Mouse (Mus musculus): Measurements from ENCODE around the gene Tns4. TPM values are rescaled to one million over a fixed set of nuclear protein-coding genes. Genes with fewer than 3 reads are reported as not detected.

Tns4 gene
- polyA plus RNA-seq, 1 experiment from 2014 or later: 0.16 TPM

DNA sequence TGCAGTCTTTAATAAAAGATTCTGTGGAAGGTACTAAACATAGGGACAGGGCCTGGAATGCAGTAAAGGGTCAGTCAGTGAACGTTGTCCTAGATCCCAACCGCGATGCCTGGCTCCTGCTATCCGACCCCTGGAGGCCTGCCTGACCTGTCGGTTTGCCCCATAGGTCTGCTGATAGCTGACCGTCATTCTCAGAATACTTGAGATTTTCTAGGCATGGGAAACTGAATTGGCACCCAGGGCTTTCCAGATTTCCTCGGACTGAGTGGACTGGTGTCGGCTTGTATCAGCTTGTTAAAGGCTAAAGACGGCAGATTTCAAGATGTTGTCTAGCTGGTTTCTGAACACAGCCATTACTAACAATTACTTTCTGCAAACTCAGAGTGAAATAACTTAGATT is 4.7 kb downstream of the Tns4 start:
- no peaks in the 10 kb centered on the region for H3K9me3 ChIP-seq (ENCODE audit: control insufficient read depth, low read length)
- H3K4me1 ChIP-seq (ENCODE audit: control insufficient read depth, insufficient read depth, low read depth, low read length): no peaks in the 10 kb centered on the region
- no peak overlapping the region for H3K9ac ChIP-seq (ENCODE audit: low read depth, low read length)
- H3K4me3 ChIP-seq (ENCODE audit: low read length): no peak overlapping the region
- no peaks in the 10 kb centered on the region for H3K36me3 ChIP-seq (ENCODE audit: control insufficient read depth, insufficient read depth, low read length)
- no peaks in the 10 kb centered on the region for H3K27me3 ChIP-seq (replicated peaks; ENCODE audit: control insufficient read depth, insufficient read depth, low read length)
- no peak overlapping the region for H3K27ac ChIP-seq (ENCODE audit: low read depth, low read length)
- no peak for ATAC-seq
- H3K4me2 ChIP-seq (ENCODE audit: low read length): no peak overlapping the region
- 82% methylated on average over 9 of the region's 9 CpGs for WGBS

DNA sequence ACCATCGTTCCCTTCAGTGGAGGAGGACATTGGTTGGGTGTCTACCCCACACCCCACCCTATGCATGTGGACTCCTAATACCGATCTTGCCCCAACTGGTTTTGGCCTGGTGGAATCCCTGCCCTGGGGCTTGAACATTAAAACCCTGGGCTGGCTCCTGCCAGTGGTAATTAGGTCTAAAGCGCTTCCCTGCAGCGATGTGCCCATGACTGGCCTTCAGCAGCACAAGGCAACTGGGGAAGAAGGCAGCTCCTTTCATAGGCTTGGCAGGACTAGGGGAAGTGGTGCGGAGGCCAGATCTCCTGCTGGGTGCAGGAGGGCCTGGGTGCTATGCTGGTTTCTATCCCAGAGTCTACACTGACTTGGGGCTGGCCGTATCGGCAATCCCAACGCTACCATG is 5.6 kb downstream of the Tns4 start:
- no peaks in the 10 kb centered on the region for H3K9me3 ChIP-seq (ENCODE audit: control insufficient read depth, low read length)
- H3K4me1 ChIP-seq (ENCODE audit: control insufficient read depth, insufficient read depth, low read depth, low read length): no peaks in the 10 kb centered on the region
- H3K4me3 ChIP-seq (ENCODE audit: low read length): no peak overlapping the region
- no peak for ATAC-seq
- no peak overlapping the region for H3K4me2 ChIP-seq (ENCODE audit: low read length)
- 88% methylated on average over 8 of the region's 8 CpGs for WGBS
- no peak overlapping the region for H3K9ac ChIP-seq (ENCODE audit: low read depth, low read length)
- H3K27ac ChIP-seq (ENCODE audit: low read depth, low read length): no peak overlapping the region
- no peaks in the 10 kb centered on the region for H3K27me3 ChIP-seq (replicated peaks; ENCODE audit: control insufficient read depth, insufficient read depth, low read length)
- no peaks in the 10 kb centered on the region for H3K36me3 ChIP-seq (ENCODE audit: control insufficient read depth, insufficient read depth, low read length)

DNA sequence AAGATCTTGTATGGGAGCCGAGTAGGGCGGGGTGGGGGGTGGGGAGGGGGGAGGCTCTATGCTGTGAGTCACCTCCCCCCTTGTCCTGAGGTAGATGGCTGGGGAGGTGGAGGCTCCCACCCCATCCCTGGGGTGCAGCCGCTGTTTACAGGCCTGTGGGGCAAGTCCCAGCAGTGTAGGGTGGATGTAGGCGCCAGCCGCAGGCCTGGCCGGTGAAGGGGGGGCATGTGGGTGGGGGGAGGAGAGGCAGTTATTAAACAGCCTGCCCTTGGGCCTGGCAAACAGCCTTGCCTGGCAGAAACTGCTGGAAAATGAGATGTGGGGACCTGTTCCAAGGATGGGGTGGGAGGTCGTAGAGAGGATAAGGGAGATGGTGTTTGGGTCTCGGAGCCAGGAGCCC is 7.0 kb downstream of the Tns4 start:
- H3K36me3 ChIP-seq (ENCODE audit: control insufficient read depth, insufficient read depth, low read length): no peaks in the 10 kb centered on the region
- H3K9ac ChIP-seq (ENCODE audit: low read depth, low read length): no peak overlapping the region
- ATAC-seq: no peak
- H3K9me3 ChIP-seq (ENCODE audit: control insufficient read depth, low read length): no peaks in the 10 kb centered on the region
- H3K4me1 ChIP-seq (ENCODE audit: control insufficient read depth, insufficient read depth, low read depth, low read length): no peaks in the 10 kb centered on the region
- no peak overlapping the region for H3K4me3 ChIP-seq (ENCODE audit: low read length)
- no peak overlapping the region for H3K4me2 ChIP-seq (ENCODE audit: low read length)
- 67% methylated on average over 8 of the region's 8 CpGs for WGBS
- H3K27ac ChIP-seq (ENCODE audit: low read depth, low read length): no peak overlapping the region
- H3K27me3 ChIP-seq (replicated peaks; ENCODE audit: control insufficient read depth, insufficient read depth, low read length): no peaks in the 10 kb centered on the region

DNA sequence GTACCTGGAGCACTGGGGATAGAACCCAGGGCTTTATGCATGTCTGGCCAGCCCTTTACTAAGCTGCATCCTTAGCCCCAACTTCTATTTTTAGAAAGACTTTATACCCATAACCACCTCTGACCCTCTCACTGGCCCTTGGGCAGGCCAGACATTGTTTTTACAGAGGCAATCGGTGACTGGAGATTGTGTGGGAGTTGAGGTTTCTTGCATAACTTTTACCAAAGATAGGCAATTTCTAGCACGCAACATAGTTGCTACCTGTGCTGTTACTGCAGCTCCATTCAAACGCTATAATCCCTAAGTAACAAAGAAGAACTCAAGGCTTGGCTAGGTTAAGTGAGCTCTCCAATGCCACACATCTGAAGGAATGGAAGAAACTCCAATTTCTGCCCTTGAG is 7.5 kb downstream of the Tns4 start:
- no peaks in the 10 kb centered on the region for H3K27me3 ChIP-seq (replicated peaks; ENCODE audit: control insufficient read depth, insufficient read depth, low read length)
- H3K36me3 ChIP-seq (ENCODE audit: control insufficient read depth, insufficient read depth, low read length): no peaks in the 10 kb centered on the region
- ATAC-seq: no peak
- H3K9me3 ChIP-seq (ENCODE audit: control insufficient read depth, low read length): no peaks in the 10 kb centered on the region
- no peak overlapping the region for H3K4me3 ChIP-seq (ENCODE audit: low read length)
- no peak overlapping the region for H3K27ac ChIP-seq (ENCODE audit: low read depth, low read length)
- H3K9ac ChIP-seq (ENCODE audit: low read depth, low read length): no peak overlapping the region
- H3K4me2 ChIP-seq (ENCODE audit: low read length): no peak overlapping the region
- H3K4me1 ChIP-seq (ENCODE audit: control insufficient read depth, insufficient read depth, low read depth, low read length): no peaks in the 10 kb centered on the region
- 76% methylated on average over 3 of the region's 3 CpGs for WGBS

DNA sequence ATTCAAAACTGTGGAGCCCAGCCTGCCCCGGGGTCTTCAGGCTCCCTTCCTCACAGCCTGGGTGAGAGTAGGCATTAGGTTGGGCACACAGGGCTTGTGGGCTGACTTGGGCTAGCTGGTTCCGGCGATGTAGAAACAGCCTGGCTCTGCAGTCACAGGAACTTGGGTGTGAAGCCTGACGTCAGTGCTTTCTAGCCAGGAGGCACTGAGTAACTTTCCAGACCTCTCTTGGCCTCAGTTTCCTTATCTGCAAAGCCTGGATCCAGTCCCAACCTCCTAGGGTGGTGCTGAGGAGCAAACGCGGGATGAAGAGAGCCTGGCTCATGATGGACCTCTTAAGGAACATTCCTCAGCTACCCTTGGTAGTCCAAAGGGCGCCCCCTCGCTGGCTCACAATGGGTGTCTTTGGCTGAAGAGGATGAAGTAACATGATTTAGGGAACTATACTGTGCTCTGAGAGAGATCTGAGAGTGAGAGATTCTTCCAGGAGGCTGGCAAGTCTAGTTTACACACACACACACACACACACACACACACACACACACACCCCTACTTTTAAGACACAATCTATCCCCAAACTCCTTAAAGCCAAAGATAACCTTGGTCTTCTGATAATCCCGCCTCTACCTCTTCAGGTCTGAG is 8.1 kb downstream of the Tns4 start:
- Histone ChIP-seq H3K9ac (ENCODE audit: low read depth, low read length) (no peak overlapping the region), H3K27ac (ENCODE audit: low read depth, low read length) (no peak overlapping the region), H3K36me3 (ENCODE audit: control insufficient read depth, insufficient read depth, low read length) (no peaks in the 10 kb centered on the region), H3K4me2 (ENCODE audit: low read length) (no peak overlapping the region), H3K9me3 (ENCODE audit: control insufficient read depth, low read length) (no peaks in the 10 kb centered on the region), H3K27me3 (replicated peaks; ENCODE audit: control insufficient read depth, insufficient read depth, low read length) (no peaks in the 10 kb centered on the region), H3K4me1 (ENCODE audit: control insufficient read depth, insufficient read depth, low read depth, low read length) (no peaks in the 10 kb centered on the region), H3K4me3 (ENCODE audit: low read length) (no peak overlapping the region)
- WGBS: 88% methylated on average over 9 of the region's 9 CpGs
- no peak for ATAC-seq

DNA sequence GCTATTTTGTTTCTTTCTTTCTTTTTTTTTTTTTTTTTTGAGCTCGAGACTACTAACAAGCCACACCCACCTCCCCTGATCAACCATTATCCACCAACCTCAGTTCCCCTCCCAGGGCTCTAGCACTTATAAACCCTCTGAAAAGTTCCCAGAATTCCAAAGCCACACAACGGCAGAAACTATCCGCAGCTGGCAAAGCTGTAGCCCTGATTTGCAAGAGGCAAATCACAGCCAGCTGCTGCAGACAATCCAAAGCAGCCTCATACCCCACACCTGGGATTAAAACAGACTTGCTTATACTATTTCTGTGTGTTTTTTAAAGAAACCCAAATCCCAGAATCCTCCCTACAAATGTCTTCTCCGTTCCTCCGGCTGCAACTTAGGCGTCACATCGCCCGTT is 11.2 kb downstream of the Tns4 start:
- Histone ChIP-seq H3K4me1 (ENCODE audit: control insufficient read depth, insufficient read depth, low read depth, low read length) (no peaks in the 10 kb centered on the region), H3K4me3 (ENCODE audit: low read length) (no peak overlapping the region), H3K9ac (ENCODE audit: low read depth, low read length) (no peak overlapping the region), H3K9me3 (ENCODE audit: control insufficient read depth, low read length) (no peaks in the 10 kb centered on the region), H3K27ac (ENCODE audit: low read depth, low read length) (no peak overlapping the region), H3K4me2 (ENCODE audit: low read length) (no peak overlapping the region), H3K36me3 (ENCODE audit: control insufficient read depth, insufficient read depth, low read length) (no peaks in the 10 kb centered on the region), H3K27me3 (replicated peaks; ENCODE audit: control insufficient read depth, insufficient read depth, low read length) (no peaks in the 10 kb centered on the region)
- ATAC-seq: no peak
- WGBS: 85% methylated on average over 8 of the region's 8 CpGs

DNA sequence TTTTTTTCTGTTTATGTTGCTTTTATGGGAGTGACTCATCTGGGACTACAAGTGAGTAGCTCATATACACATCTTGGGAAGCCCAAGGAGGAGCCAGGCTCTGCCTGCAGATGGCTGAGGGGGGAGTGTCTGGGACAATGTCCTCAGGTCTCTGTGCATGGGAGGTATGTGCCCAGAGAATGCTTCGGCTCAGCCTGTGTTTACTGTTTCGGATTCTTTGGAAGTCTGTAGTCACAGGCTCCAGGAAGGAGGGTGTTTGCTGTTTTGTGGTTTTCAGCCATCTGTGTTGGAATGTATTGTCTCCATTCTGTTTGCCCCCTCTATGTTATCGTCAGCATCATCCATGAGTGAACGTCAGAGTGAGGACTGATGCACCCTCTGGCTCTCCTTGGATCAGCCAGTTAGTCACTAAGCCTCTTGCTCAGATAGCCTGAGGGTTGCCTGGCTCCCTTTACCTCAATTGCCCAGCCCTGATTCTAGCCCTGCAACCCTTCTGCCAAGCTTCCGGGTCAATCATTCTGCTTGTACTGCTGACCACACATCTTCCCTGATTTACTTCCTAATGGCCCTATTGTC is 12.3 kb downstream of the Tns4 start:
- H3K4me1 ChIP-seq (ENCODE audit: control insufficient read depth, insufficient read depth, low read depth, low read length): no peaks in the 10 kb centered on the region
- 69% methylated on average over 5 of the region's 5 CpGs for whole genome bisulfite sequencing
- ATAC-seq: no peak
- H3K4me3 ChIP-seq (ENCODE audit: low read length): no peak overlapping the region
- no peak overlapping the region for H3K4me2 ChIP-seq (ENCODE audit: low read length)
- H3K27ac ChIP-seq (ENCODE audit: low read depth, low read length): no peak overlapping the region
- H3K36me3 ChIP-seq (ENCODE audit: control insufficient read depth, insufficient read depth, low read length): no peaks in the 10 kb centered on the region
- no peak overlapping the region for H3K9ac ChIP-seq (ENCODE audit: low read depth, low read length)
- H3K9me3 ChIP-seq (ENCODE audit: control insufficient read depth, low read length): no peaks in the 10 kb centered on the region
- H3K27me3 ChIP-seq (replicated peaks; ENCODE audit: control insufficient read depth, insufficient read depth, low read length): no peaks in the 10 kb centered on the region

DNA sequence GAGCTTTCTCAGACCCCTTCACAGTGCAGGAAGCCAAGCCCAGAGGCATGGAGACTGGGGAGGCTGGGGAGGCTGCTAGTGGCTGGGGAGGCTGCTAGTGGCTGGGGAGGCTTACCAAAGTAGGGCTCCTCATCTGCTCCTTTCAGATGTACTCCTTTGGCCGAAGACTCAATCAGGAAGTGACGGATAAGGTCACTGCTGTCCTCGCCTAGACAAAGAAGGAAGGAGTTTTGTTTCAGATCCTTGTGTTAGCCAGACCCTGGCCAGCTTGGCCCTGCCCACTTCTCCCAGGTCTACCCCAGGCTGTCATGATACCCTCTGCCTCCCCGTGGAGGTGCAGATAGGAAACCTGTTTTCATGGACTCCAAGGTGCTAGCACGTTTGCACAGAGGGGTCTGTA is 15.3 kb downstream of the Tns4 start:
- no peak overlapping the region for H3K27ac ChIP-seq (ENCODE audit: low read depth, low read length)
- H3K4me1 ChIP-seq (ENCODE audit: control insufficient read depth, insufficient read depth, low read depth, low read length): no peaks in the 10 kb centered on the region
- H3K36me3 ChIP-seq (ENCODE audit: control insufficient read depth, insufficient read depth, low read length): no peaks in the 10 kb centered on the region
- WGBS: 74% methylated on average over 5 of the region's 5 CpGs
- H3K4me3 ChIP-seq (ENCODE audit: low read length): no peak overlapping the region
- no peak overlapping the region for H3K9ac ChIP-seq (ENCODE audit: low read depth, low read length)
- ATAC-seq: no peak
- H3K4me2 ChIP-seq (ENCODE audit: low read length): no peak overlapping the region
- no peaks in the 10 kb centered on the region for H3K27me3 ChIP-seq (replicated peaks; ENCODE audit: control insufficient read depth, insufficient read depth, low read length)
- no peaks in the 10 kb centered on the region for H3K9me3 ChIP-seq (ENCODE audit: control insufficient read depth, low read length)

DNA sequence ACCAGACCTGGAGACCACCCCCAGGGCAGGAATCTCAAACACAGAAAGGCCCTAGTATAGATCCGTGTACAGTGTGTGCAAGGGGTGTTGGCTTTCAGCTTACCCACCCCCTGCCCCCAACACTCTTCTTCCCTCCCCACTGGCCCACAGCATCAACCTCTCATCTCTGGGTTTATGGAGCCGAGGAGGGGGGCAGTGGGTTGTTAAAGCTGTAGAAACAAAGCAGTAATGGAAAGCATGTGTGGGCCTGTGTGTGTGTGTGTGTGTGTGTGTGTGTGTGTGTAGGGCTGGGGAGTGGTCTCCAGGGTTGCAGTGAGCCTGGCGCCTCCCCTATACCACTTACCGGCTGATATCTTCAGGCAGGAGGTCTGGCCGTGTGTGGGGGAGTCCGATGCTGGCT is 17.2 kb downstream of the Tns4 start:
- H3K4me2 ChIP-seq (ENCODE audit: low read length): no peak overlapping the region
- H3K9me3 ChIP-seq (ENCODE audit: control insufficient read depth, low read length): no peaks in the 10 kb centered on the region
- H3K9ac ChIP-seq (ENCODE audit: low read depth, low read length): no peak overlapping the region
- 16% methylated on average over 6 of the region's 6 CpGs for WGBS
- H3K4me3 ChIP-seq (ENCODE audit: low read length): no peak overlapping the region
- no peak for ATAC-seq
- H3K27ac ChIP-seq (ENCODE audit: low read depth, low read length): no peak overlapping the region
- no peaks in the 10 kb centered on the region for H3K27me3 ChIP-seq (replicated peaks; ENCODE audit: control insufficient read depth, insufficient read depth, low read length)
- no peaks in the 10 kb centered on the region for H3K36me3 ChIP-seq (ENCODE audit: control insufficient read depth, insufficient read depth, low read length)
- no peaks in the 10 kb centered on the region for H3K4me1 ChIP-seq (ENCODE audit: control insufficient read depth, insufficient read depth, low read depth, low read length)
